Comparison of ENCODE assay signal across 11 mouse cellular contexts in genomic region chr5:75671136-75671788, GRCm38 (mm10).
"Had no signal": no experiment of that assay in that cellular context is flagged by ENCODE, and none has a peak within 500 bp of the region (broad histone marks: within the 10 kb centered on the region; RNA-seq: fewer than 3 reads in every experiment).

No protein-coding gene starts in this region.

- H3K4me1 ChIP-seq: liver, embryonic 13.5 days; stomach, embryonic 15.5 days had no signal

- H3K27ac ChIP-seq: liver, embryonic 13.5 days; macrophage; stomach, embryonic 15.5 days had no signal

- ATAC-seq: lung, postnatal 0 days had no signal

- H3K4me3 ChIP-seq: liver, embryonic 13.5 days; stomach, embryonic 15.5 days had no signal

- H3K27me3 ChIP-seq: liver, embryonic 13.5 days; stomach, embryonic 15.5 days had no signal

- DNase-seq: kidney, adult 18-20 months; kidney, adult 9 months; kidney, postnatal 14 days; kidney, postnatal 4 days; liver, embryonic 13.5 days; lung, embryonic 14.5 days; midbrain, embryonic 14.5 days; thymus, postnatal 36 days had no signal

- H3K36me3 ChIP-seq: liver, embryonic 13.5 days; stomach, embryonic 15.5 days had no signal
